Mouse (Mus musculus): ENCODE measurements around the gene Ypel2. TPM values are rescaled to one million over a fixed set of nuclear protein-coding genes. Genes with fewer than 3 reads are reported as not detected.
A peak's percentile ranks its signal among the peaks of the same experiment; 100 is the strongest.
"Not testable (repeated sequence)": the region's sequence is repeated elsewhere in the genome, so short reads cannot be mapped to it uniquely, and the experiment has no call there.

The Ypel2 gene
- polyA plus RNA-seq (2017; shearing (Covaris generic)): 1 to 10 TPM; 5.0 to 8.5 TPM

DNA sequence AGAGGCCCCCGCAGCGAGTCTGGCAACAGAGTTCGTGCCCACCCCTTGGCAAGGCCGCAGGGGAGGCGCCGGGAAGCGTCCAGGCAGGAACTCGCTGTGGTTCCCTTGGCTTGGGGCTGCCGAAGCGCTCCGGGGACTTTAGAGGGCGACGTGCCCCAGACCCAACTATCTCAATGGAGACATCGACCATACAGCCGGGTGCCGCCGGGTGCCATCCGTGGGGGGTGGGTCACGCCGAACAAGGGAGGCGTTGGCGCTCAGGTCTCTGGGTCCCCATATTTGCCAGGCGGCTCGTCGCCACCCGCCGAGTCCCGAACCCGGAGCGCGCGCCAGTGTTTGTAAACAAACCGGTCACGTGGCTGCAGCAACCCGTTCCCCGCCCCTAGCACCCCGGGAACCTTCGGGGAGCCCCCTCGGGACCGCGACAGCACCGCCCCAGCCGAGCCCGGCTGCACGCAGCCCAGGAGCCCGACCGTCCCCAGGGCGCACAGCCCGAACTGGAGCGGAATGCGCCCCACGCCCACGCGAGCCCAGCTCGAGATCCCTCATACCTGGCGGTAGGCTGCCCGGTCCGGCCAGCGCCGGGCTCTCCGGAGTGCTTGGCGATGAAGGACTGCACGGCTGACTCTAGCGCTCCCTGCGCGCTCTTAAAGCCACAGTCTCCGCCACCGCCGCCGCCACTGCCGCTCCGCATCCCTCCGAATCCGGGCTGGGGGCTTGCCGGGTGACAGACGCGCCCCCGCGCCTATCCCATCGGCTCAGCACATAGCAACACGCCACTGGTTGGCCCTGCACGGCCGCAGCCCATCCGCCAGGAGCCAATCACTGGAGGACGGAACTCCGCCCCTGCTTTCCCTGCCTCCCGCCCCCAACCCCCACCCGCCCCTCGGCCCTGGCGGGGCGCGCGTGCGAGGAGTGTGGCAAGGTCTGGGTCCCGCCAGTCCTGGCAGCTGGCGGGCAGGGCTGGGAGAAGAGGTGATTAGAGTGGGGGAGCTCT lies at the start of gene Ypel2:
TSS of gene Ypel2 (minus strand) at position 667 of the 997 bp plus-strand sequence.
- ATAC-seq: peak; percentile 90

- ATAC-seq: no peak
These were observed 49.5 kb upstream of the Ypel2 start for GRCm38 (mm10) chr11:87043052-87043451.

DNA sequence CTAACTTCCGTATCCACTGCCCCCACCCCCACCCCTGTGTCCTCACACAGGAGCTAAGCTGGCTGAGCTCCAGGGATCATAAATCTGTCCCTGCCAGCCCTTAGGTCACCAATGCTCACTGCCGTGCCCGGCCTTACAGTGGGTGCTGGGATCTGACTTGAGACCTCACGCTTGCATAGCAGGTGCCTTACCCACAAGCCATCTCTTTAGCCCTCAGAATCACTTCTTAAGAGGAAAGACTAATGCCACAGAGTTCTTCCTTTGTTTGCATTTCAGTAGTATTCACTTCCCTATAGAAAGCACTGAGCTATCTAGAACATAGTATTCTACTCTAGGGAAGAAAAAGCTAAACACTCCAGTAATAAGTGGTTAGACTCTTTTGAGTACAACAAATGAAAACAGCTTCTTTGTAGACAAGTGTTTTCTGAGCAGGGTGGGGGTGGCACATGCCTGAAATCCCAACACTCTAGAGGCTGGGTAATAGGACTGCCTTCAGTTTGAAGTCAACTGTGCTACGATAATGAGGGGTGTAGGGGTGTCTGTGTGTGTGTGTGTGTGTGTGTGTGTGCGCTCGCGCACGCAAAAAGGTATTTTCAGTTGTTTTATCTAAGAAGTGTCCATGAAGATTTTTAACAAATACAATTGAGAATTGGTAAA lies 45.9 kb upstream of the Ypel2 start:
- no peak for ATAC-seq

DNA sequence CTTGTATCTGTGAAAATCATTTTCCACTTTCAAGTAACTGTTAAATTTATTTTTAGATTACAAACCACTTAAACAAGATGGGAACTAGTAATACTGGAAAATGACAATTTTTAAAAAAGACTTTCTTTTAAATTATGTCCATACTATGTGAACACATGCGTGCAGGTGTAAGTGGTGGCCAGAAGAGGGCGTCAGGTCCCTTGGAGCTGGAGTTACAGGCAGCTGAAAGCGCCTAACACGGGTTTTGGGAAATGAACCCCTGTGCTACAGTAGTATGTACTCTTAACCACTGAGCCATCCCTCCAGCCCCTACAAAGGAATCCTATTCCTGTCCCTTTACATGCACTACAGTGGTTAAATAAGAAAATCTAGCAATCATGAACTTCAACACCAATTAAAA lies 42.7 kb upstream of the Ypel2 start:
- ATAC-seq: no peak

DNA sequence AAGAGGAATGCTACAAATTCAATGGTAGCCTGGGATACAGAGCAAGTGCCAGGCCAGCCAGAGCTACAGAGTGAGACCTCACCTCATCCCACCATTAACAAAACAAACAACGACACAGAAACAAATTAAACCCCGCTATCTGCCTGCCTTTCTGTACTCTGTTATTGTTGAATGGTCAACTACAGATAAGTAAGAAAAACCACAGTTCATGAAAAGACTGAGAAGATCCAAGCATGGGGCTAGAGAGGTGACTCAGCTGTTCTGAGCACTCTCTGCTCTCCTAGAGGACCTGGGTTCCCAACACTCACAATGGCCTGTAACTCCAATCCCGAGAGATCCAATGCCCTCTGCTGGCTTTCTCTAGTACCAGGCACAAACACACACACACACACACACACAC lies 34.7 kb upstream of the Ypel2 start:
- no peak for ATAC-seq

GRCm38 (mm10) chr11:87026096-87026875 lies 32.8 kb upstream of the Ypel2 start:
- ATAC-seq: no peak

- ATAC-seq: no peak
These were observed 31.8 kb upstream of the Ypel2 start for GRCm38 (mm10) chr11:87025351-87025750.

DNA sequence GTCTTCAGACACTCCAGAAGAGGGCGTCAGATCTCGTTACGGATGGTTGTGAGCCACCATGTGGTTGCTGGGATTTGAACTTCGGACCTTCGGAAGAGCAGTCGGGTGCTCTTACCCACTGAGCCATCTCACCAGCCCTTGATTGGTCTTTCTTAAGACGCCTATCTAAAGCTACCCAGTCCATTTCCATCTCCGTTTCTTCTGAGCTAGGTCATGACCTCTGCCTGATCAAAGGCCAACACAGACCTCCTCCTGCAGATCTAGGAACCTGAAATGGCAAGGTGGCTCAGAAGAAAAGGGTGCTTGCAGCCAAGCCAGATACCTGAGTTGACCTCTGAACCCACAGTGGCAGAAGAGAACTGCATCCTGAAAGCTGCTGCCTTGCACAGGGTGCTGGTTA lies 29.7 kb upstream of the Ypel2 start:
- not testable (repeated sequence) for ATAC-seq

- ATAC-seq: no peak
These were observed 29.3 kb upstream of the Ypel2 start for GRCm38 (mm10) chr11:87022765-87023164.

DNA sequence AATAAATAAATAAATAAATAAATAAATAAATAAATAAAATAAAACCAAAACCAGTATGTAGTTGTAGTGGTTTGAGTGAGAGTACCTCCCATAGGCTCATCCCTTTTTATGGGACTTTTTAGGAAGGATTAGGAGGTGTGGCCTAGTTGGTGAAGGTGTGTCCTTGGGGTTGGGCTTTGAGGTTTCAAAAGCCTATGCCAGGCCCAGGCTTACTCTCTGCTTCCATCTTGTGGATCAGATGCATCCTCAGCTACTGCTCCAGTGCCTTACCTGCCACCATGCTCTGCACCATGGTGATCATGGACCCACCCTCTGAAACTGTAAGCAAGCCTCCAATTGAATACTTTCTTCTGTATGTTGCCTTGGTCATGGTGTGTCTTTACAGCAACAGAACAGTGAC lies 28.0 kb upstream of the Ypel2 start:
- no peak for ATAC-seq

DNA sequence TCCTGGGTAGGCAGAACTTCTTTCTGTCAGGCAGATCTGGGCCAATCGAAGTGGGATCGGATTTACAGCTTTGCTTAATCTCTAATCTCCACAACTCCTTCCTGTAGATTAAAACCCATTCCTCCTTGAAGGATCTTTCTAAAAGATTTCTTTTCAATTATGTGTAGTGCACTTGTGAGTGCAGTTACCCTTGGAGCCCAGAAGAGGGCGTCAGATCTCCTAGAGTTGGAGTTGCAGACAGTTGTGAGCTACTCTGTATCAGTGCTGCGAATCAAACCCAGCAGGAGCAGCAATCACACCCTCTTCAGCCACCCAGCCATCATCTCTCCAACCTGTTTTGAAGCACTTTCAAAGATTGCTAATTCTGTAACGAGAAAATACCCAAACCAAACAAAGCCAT lies 26.9 kb upstream of the Ypel2 start:
- ATAC-seq: no peak

DNA sequence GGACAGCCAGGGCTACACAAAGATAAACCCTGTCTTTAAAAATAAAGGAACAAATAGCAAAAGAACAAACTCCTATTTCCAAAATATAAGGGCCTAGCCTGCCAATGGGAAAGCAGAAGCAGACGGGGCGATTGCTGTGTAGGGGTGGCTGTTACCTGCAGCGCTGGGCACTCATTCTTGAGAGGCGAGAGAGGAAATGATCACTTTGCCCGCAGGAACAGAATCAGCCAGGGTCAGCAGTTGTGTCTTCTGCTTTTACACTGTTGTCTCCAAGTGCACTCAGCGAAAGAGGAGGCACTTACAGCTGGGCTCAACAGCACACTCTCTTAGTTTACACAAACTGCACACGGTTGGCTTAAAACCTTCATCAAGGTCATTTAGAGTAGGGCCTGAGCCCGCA lies 25.9 kb upstream of the Ypel2 start:
- no peak for ATAC-seq

DNA sequence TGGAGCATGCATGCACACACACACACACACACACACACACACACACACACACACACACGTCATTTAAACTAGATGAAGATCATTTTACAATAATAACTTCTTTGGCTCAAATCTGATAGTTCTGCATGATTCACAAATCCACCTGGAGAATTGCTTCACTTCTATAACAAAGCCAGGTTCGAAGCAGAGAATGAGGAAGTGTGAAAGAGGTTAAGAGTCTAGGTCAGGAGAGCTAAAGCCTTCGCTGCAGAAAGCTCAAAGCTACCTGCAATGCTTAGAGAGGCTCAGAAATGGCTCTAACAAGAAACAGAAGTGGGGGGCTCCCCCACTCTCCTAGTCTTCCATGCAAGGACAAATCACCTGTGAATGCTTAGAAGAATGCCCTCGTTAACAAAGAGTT lies 24.6 kb upstream of the Ypel2 start:
- no peak for ATAC-seq

DNA sequence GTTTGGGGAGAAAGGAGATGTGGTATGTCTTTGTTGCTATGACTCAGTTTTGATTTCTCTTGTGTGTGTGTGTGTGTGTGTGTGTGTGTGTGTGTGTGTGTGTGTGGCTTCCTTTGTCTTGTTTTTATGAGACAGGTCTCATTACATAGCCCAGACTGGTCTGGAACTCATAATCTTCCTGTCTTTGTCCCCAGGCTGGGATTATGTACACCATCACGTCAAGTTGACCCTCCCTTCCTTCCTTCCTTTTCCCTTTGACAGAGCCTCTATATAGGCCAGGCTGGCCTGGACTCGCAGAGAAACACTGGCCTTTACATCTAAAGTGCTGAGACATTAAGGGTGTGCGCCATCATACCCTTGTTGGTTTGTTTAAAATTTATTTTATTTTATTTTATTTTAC lies 22.2 kb upstream of the Ypel2 start:
- no peak for ATAC-seq

DNA sequence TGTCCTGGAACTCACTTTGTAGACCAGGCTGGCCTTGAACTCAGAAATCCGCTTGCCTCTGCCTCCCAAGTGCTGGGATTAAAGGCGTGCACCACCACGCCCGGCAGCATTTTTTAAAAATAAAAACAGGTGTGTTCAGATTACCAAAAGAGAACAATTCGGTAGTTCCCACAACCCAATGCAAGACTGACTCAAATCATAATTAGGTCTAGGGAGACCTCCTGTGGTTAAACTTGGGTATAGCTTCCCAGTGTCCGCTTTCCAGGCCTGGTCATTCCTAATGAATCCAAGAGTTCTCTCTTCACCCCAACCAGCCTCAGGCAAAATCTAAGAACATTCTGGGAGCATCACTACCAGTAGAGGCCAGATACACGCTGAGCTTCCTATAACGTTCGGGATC lies 17.0 kb upstream of the Ypel2 start:
- ATAC-seq: peak; percentile 36

GRCm38 (mm10) chr11:87007371-87007770 lies 13.9 kb upstream of the Ypel2 start:
- ATAC-seq: no peak

DNA sequence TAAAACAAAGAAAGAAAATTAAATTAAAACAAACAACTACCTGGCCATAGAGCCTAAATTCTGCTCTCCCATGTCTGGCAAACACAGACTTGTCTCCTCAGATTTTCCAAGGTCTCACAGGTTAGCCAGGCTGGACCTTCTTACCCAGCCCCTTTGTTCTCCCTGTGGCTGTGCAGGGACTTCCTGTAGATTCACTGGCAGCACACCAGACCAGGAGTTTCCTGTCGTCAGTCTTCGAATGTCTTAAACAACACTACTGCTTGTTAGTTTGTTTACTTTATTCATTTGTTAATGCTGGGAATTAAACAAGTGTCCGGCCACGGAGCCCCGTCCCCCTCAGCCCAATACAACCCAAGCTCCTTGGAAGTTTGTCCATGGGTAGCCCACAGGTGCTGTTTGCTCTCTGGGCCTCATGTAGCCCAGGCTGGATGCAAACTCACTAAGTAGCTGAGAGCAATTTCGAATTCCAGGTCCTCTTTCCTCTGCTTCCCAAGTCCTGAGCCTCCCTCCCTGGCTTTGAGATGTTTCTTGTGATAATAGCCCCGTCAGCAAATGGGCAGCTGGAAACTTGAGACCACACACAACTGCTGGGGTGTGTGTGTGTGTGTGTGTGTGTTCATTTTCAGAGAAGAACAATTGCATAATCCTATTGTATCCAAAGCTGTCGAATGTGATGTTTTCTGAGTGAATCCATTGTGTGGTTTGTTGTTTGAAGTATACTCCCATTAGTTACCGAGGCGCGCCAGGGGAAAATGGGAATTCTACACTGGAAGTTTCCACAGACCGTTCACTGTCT lies 11.7 kb upstream of the Ypel2 start:
- ATAC-seq: no peak

DNA sequence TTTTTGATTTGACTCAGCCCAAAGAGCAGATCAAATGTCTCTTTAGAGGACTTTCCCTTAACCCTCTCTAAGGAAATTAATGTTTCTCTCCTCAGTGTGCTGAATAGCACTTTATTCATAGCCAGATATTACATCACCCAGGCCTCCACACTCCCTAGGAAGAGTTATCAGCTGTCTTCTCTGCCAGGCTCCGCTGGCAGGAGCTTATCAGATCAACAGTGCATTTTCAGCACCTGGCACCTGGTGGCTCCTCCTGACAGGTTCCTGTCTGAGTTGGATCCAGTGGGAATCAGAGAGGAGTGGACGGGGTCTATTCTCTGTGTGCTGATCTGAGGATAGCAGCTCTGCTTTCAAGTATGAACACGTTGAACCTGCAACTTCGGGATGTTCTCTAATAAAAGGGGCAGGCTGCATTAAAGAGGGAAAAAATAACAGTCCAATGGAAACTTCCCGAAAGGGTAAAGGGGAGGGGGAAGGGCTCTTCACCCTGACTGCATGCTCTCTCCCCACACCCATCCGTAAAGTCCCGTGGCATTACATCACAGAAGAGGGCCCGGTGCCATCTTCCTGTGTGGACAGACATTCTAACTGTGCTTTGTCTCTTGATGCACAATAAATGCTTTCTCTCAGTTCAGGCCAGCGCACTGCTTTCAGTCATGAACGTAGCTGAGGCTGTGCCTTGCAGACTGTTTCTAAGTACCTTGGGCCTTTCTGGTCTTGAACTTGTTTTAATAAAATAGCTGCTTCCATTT lies 8.7 kb upstream of the Ypel2 start:
- no peak for ATAC-seq

DNA sequence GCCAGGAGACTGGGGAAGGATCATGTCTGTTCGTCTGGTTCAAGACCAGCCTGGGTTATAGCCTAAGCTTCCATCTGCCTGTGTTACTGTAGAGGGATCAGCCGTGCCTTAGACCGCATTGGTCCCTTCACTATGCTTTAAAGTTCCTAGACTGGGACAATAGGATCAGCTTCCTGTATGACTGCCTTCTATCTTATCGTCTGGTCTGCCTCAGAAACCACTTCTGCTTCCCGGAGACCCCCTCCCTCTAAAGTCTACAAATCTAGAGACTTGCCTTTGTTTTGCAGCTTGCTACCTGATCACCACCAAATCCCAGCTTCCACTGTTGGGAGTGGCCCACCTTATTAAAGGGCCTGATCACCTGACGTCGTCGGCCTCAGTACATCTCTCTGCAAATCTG lies 7.7 kb upstream of the Ypel2 start:
- no peak for ATAC-seq

DNA sequence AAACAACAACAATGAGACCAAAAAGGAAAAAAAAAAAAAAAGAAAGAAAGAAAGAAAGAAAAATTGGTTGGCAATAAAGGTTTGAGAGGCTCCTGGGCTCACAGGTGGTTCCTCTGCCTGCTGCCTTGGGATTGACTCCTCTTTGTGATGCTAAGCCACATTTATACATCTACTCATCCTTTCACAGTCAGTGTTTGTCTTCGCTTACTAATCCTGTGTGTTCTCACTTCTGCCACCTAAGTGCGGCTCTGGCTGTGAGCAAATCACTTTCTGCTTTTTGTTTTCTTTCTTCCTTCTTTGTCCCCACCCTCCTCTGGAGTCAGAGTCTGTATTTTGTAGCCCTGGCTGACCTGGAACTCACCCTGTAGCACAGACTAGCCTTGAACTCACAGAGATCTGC lies 2.8 kb upstream of the Ypel2 start:
- ATAC-seq: no peak

- peak; percentile 28 for ATAC-seq
These were observed 2.2 kb upstream of the Ypel2 start for GRCm38 (mm10) chr11:86995625-86996221.

All from activated CD4-positive, CD25-positive, alpha-beta regulatory T cell, adult 4 months (primary cell).